8 mouse cellular contexts compared by ENCODE assay signal in the genomic region with DNA sequence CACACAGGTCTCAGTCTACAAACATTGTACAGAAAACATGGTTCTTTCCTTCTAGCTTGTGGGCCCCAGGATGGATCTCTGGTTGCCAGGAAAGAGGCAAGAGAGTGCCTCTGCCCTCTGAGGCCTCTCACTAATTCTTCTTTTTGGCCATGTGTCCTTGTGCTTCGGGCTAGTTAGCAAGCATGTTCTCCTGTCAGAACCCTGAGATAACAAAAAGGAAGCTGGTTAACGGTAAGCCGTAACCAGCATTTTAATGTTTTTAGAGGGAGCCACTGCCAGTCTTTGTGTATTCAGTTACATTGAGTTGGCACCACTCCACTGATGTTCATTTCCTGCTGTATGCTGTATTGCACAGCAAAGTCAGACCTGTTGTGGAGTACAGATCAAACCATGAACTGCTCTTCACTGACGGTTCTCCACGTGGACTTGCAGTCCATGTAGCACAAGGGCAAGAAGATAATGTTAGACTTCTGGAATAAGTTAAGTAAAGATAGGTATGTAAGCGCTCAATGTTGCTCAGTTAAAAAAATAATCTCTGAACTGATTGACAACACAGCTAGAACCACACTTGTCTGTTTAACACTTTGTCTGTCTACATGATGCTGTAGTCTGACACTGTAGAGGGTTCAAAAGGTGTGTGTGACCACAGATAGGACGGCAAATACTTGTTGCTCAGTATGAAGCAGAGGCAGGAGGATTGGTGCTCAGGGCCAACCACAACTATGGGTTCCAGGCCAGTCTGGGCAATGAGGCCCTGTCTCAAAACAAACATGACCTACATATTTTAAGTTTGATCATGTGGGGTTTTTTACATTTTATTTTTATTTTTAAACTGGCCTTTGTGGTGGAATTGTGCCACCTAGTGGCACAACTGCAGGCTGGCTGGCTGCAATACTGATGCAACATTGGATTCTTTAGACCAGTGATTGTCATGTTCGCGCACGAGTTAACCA. TPM values are rescaled to one million over a fixed set of nuclear protein-coding genes. Genes with fewer than 3 reads are reported as not detected.
DNase-seq lines count a peak whose midpoint lies in the region; ATAC-seq lines count a peak whose summit lies in the region.

No protein-coding gene starts in this region.

- peak; percentile 43 for DNase-seq in adrenal gland, postnatal 10 days
- DNase-seq in adrenal gland, adult 8-10 months = no peak
- peak; percentile 76 for DNase-seq in midbrain, embryonic 14.5 days
- DNase-seq in embryonic facial prominence, embryonic 14.5 days (ENCODE audit: low spot score) = peak; percentile 63
- DNase-seq in kidney, adult 9 months = peak; percentile 49

- no peak overlapping the region for H3K27ac ChIP-seq in midbrain, embryonic 14.5 days (replicated peaks; ENCODE audit: low read depth, low read length)
- no peak overlapping the region for H3K27ac ChIP-seq in midbrain, embryonic 13.5 days
- peak overlapping the region; percentile 36; the same call in 1 of the 2 replicates for H3K27ac ChIP-seq in embryonic facial prominence, embryonic 14.5 days (replicated peaks; ENCODE audit: low read depth, low read length)
- H3K27ac ChIP-seq in hindbrain, embryonic 12.5 days = no peak overlapping the region

- no peaks in the 10 kb centered on the region for H3K9me3 ChIP-seq in midbrain, embryonic 14.5 days (ENCODE audit: control insufficient read depth, low read length)
- no peaks in the 10 kb centered on the region for H3K9me3 ChIP-seq in midbrain, embryonic 13.5 days
- H3K9me3 ChIP-seq in embryonic facial prominence, embryonic 14.5 days (ENCODE audit: control insufficient read depth, low read length) = no peaks in the 10 kb centered on the region
- no peaks in the 10 kb centered on the region for H3K9me3 ChIP-seq in hindbrain, embryonic 12.5 days (replicated peaks)

- H3K27me3 ChIP-seq in midbrain, embryonic 14.5 days (ENCODE audit: control insufficient read depth, insufficient read depth, low read length) = no peaks in the 10 kb centered on the region
- H3K27me3 ChIP-seq in midbrain, embryonic 13.5 days = no peaks in the 10 kb centered on the region
- no peaks in the 10 kb centered on the region for H3K27me3 ChIP-seq in embryonic facial prominence, embryonic 14.5 days (replicated peaks; ENCODE audit: control insufficient read depth, insufficient read depth, low read length)
- no peaks in the 10 kb centered on the region for H3K27me3 ChIP-seq in hindbrain, embryonic 12.5 days

- no peak overlapping the region for H3K4me3 ChIP-seq in midbrain, embryonic 14.5 days (replicated peaks; ENCODE audit: low read depth, low read length)
- no peak overlapping the region for H3K4me3 ChIP-seq in midbrain, embryonic 13.5 days (replicated peaks)
- no peak overlapping the region for H3K4me3 ChIP-seq in embryonic facial prominence, embryonic 14.5 days (ENCODE audit: low read depth, low read length)
- H3K4me3 ChIP-seq in hindbrain, embryonic 12.5 days = no peak overlapping the region

- H3K36me3 ChIP-seq in midbrain, embryonic 14.5 days (ENCODE audit: control insufficient read depth, insufficient read depth, low read length) = peaks cover 24% of the 10 kb centered on the region
- peaks cover 33% of the 10 kb centered on the region for H3K36me3 ChIP-seq in midbrain, embryonic 13.5 days
- H3K36me3 ChIP-seq in embryonic facial prominence, embryonic 14.5 days (ENCODE audit: control insufficient read depth, insufficient read depth, low read length) = peaks cover 27% of the 10 kb centered on the region
- 0 out of 2 replicates have a peak, but pooled peaks cover 18% of the 10 kb centered on the region for H3K36me3 ChIP-seq in hindbrain, embryonic 12.5 days

- no peak for ATAC-seq in midbrain, embryonic 14.5 days (ENCODE audit: low FRiP score, low TSS enrichment)
- ATAC-seq in midbrain, embryonic 13.5 days = no peak
- peak; percentile 51; the same call in 1 of the 2 replicates for ATAC-seq in embryonic facial prominence, embryonic 14.5 days (ENCODE audit: low read depth)
- 0 out of 2 replicates have a peak, but pooled peaks have one; percentile 12 for ATAC-seq in monocyte, adult 5-6 weeks (replicated peaks; ENCODE audit: insufficient number of reproducible peaks, low FRiP score, low TSS enrichment, poor library complexity, severe bottlenecking)
- ATAC-seq in hindbrain, embryonic 12.5 days (ENCODE audit: low FRiP score) = no peak

- H3K4me2 ChIP-seq in midbrain, embryonic 14.5 days (ENCODE audit: low read length) = no peak overlapping the region
- no peak overlapping the region for H3K4me2 ChIP-seq in midbrain, embryonic 13.5 days (replicated peaks)
- H3K4me2 ChIP-seq in embryonic facial prominence, embryonic 14.5 days (ENCODE audit: low read depth, low read length) = no peak overlapping the region
- H3K4me2 ChIP-seq in hindbrain, embryonic 12.5 days (replicated peaks) = no peak overlapping the region

- 75% methylated on average over 10 of the region's 10 CpGs for WGBS in midbrain, embryonic 14.5 days
- 79% methylated on average over 10 of the region's 10 CpGs for WGBS in midbrain, embryonic 13.5 days
- WGBS in embryonic facial prominence, embryonic 14.5 days = 52% methylated on average over 10 of the region's 10 CpGs
- 76% methylated on average over 10 of the region's 10 CpGs for WGBS in hindbrain, embryonic 12.5 days

- H3K4me1 ChIP-seq in midbrain, embryonic 14.5 days (ENCODE audit: control insufficient read depth, insufficient read depth, low read length) = 0 out of 2 replicates have a peak, but pooled peaks cover 4% of the 10 kb centered on the region
- H3K4me1 ChIP-seq in midbrain, embryonic 13.5 days (replicated peaks) = peaks cover 11% of the 10 kb centered on the region
- peaks cover 18% of the 10 kb centered on the region for H3K4me1 ChIP-seq in embryonic facial prominence, embryonic 14.5 days (ENCODE audit: control insufficient read depth, insufficient read depth, low read length)
- H3K4me1 ChIP-seq in hindbrain, embryonic 12.5 days = peaks cover 16% of the 10 kb centered on the region

- H3K9ac ChIP-seq in midbrain, embryonic 14.5 days (replicated peaks; ENCODE audit: low read length) = no peak overlapping the region
- H3K9ac ChIP-seq in midbrain, embryonic 13.5 days (replicated peaks) = no peak overlapping the region
- H3K9ac ChIP-seq in embryonic facial prominence, embryonic 14.5 days (ENCODE audit: low read depth, low read length) = no peak overlapping the region
- H3K9ac ChIP-seq in hindbrain, embryonic 12.5 days = no peak overlapping the region

RNA-seq across cellular contexts. Expression of a gene that starts 53.4 kb away (rescaled TPM):
- 10 to 100 TPM; 24.1 to 31.7 TPM for total RNA-seq in adrenal gland, postnatal 10 days (2021)
- 10 to 100 TPM; 24.2 to 46.2 (median 33.3) TPM for total RNA-seq in adrenal gland, adult 8-10 months (2022)
- polyA plus RNA-seq in midbrain, embryonic 14.5 days (2014; fragmentation: Nextera tagmentation; extraction: Ambion mirVana) = 15.3 and 18.2 TPM in 2 replicates
- polyA plus RNA-seq in midbrain, embryonic 13.5 days (2015; fragmentation: Nextera tagmentation; extraction: Ambion mirVana) = 14.3 and 14.4 TPM in 2 replicates
- 15.4 and 15.6 TPM in 2 replicates for polyA plus RNA-seq in embryonic facial prominence, embryonic 14.5 days (2014; fragmentation: Nextera tagmentation; extraction: Ambion mirVana)
- 73.0 to 105 TPM (median 76.8 TPM) in 3 replicates for total RNA-seq in monocyte, adult 5-6 weeks (2017)
- 14.9 and 15.0 TPM in 2 replicates for polyA plus RNA-seq in hindbrain, embryonic 12.5 days (2016; fragmentation: Nextera tagmentation; extraction: Ambion mirVana)

Comparison
In these comparisons a context has a peak if more than half of its experiments do, and no peak if none do; other contexts are left out.
1. ATAC-seq: peak in embryonic facial prominence, embryonic 14.5 days (single experiment) and monocyte, adult 5-6 weeks (single experiment); none in midbrain, embryonic 14.5 days (single experiment), midbrain, embryonic 13.5 days (single experiment) and hindbrain, embryonic 12.5 days (single experiment).